Mouse (Mus musculus) midbrain, embryonic 16.5 days (tissue): Measurements from ENCODE around the gene Serpine2. TPM values are rescaled to one million over a fixed set of nuclear protein-coding genes. Genes with fewer than 3 reads are reported as not detected.

Source experiments
- ATAC-seq: fragments of 200-750 bp; cut with Nextera tagmentation; 2 replicates; pipeline ENCODE4 v1.8.0; 2017; ENCODE audit warnings: moderate TSS enrichment
- H3K27ac ChIP-seq: fragments of 300-500 bp; sonication (generic); 2 replicates; pipeline ENCODE4 v1.5.1; 2014; ENCODE audit warnings: mild to moderate bottlenecking, low read length, mixed read lengths
- H3K27me3 ChIP-seq: fragments of 300-500 bp; sonication (generic); 2 replicates; pipeline ENCODE4 v1.6.1; 2014; ENCODE audit warnings: low read depth, low read length, mixed read lengths; ENCODE audit not compliant: control insufficient read depth, insufficient read depth
- H3K36me3 ChIP-seq: fragments of 300-500 bp; sonication (generic); 2 replicates; pipeline ENCODE4 v1.6.1; 2014; ENCODE audit warnings: mild to moderate bottlenecking, low read length, moderate library complexity, mixed read lengths; ENCODE audit not compliant: control insufficient read depth, insufficient read depth
- H3K4me1 ChIP-seq: fragments of 300-500 bp; sonication (generic); 2 replicates; pipeline ENCODE4 v1.6.1; 2014; ENCODE audit warnings: mild to moderate bottlenecking, low read length, mixed read lengths; ENCODE audit not compliant: control insufficient read depth, insufficient read depth
- H3K4me2 ChIP-seq: fragments of 300-500 bp; sonication (generic); 2 replicates; pipeline ENCODE4 v1.6.1; 2014; ENCODE audit warnings: mild to moderate bottlenecking, low read length, mixed read lengths
- H3K4me3 ChIP-seq: fragments of 300-500 bp; sonication (generic); 2 replicates; pipeline ENCODE4 v1.5.1; 2014; ENCODE audit warnings: low read depth, mild to moderate bottlenecking, low read length, moderate library complexity, mixed read lengths
- H3K9ac ChIP-seq: fragments of 300-500 bp; sonication (generic); 2 replicates; pipeline ENCODE4 v1.6.1; 2014; ENCODE audit warnings: low read depth, low read length, mixed read lengths
- H3K9me3 ChIP-seq: fragments of 300-500 bp; sonication (generic); replicated peaks from 2 replicates; pipeline ENCODE4 v1.6.1; 2014; ENCODE audit warnings: mild to moderate bottlenecking, low read length, mixed read lengths; ENCODE audit not compliant: control insufficient read depth, poor library complexity, severe bottlenecking
- WGBS: fragments of 180-500 bp; shearing (Covaris S2); extraction: QIAGEN DNeasy Blood & Tissue Kit; methylation state at CpG from one replicate; pipeline ENCODE4 v1.1.7; 2014; 5-methylcytosine and 5-hydroxymethylcytosine counted together
- polyA plus RNA-seq: library from polyadenylated mRNA; unstranded; fragments of >200 nt; fragmentation: Nextera tagmentation; extraction: Ambion mirVana; gene quantifications from 2 replicates; pipeline ENCODE4 v1.2.1, GENCODE M21; 2015

Serpine2 gene
- 199 and 259 TPM in 2 replicates for polyA plus RNA-seq

DNA sequence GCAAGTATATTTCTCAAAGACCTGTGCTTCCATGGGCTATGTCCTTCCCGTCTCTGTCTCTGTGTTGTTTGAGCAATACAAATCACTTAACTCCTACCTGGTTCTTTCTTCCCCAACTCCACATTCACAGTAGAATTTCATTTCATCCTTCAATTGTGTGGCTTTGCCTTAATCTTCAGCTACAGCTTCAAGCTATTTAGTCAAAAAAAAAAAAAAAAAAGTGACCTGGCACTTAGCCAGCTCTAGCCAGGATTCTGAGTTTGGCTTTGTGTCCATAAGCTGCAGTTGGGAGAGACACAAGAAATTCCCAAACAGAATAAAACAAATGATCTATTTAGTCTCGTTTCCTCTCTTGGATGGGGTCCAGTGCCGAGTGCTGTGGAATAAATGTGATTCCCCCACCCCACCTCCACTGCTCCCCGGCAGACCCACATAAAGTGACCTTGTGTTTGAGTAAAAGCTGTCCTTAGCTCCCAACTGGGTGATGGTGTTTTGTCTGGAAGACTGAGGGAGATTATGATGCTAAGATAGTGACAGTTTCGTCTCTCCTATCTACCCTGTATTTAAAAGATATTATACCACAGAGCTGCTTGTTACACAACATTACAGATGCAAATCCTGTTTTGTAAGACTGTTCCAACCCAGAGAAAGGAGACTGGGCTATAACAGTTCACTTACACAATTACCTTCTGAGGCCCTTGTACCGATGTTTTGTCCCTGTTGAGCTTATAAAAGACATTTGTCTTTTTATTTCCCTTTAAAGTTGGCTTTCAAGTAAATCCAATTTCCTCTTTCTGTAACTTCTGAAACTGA lies at the start of gene Serpine2:
Gene Serpine2 (minus strand): TSS at position 51 of the 813 bp plus-strand sequence.
- 14% methylated on average over 6 of the region's 6 CpGs for WGBS
- no peaks in the 10 kb centered on the region; the same call in 1 of the 2 replicates for H3K9me3 ChIP-seq
- H3K27me3 ChIP-seq, result no peaks in the 10 kb centered on the region; the same call in 1 of the 2 replicates
- H3K36me3 ChIP-seq, result no peaks in the 10 kb centered on the region
- H3K4me3 ChIP-seq, result no peak within 1 kb of the TSS
- H3K9ac ChIP-seq, result no peak within 1 kb of the TSS
- H3K4me1 ChIP-seq, result peaks cover 22% of the 10 kb centered on the region
- peak within 1 kb of the TSS; percentile 18; the same call in 1 of the 2 replicates for H3K4me2 ChIP-seq
- ATAC-seq, result peak; percentile 60
- peak within 1 kb of the TSS; percentile 66 for H3K27ac ChIP-seq

DNA sequence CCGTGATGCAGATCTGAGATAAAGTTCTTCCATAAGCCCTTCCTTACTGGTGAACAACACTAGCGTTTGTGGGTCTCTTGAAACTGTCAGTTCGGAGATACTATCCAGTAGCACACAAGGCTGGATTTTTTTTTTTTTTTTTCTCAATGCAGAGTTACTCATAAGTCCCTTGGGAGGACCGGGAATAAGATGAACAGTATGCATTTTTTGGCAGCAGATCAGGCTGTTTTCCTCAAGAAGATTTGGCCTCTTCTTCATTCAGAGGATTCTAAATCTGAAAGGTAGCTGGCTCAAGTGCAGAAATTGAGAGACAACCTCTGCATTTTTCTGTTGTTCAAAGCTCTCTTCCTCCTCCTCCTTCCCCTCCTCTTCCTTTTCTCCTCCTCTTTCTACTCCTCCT lies 46.8 kb upstream of the Serpine2 start:
- 88% methylated on average over 4 of the region's 4 CpGs for WGBS
- no peak overlapping the region for H3K27ac ChIP-seq

DNA sequence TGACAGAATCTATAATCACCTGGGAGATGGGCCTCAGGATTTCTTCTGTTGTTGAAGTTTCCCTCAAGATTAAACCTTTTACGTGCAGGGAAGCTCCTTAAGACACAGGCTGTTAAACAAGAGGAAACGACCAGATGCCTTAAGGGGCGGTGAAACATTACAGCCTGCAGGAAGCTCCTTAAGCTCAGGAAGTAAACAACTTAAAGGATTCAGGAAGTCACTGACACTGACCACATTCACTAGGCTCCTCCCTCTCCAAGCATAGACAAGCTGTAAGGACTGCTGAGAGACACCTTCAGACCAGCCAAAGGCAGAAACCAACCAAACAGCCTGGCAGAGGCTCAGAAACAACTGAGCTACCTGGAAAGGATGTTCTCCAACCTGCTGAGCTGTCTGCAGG lies 44.3 kb upstream of the Serpine2 start:
- ATAC-seq, result no peak
- no peaks in the 10 kb centered on the region for H3K27me3 ChIP-seq
- no peak overlapping the region for H3K4me2 ChIP-seq
- no peaks in the 10 kb centered on the region for H3K9me3 ChIP-seq
- H3K4me1 ChIP-seq, result no peaks in the 10 kb centered on the region
- 74% methylated on average over 3 of the region's 3 CpGs for WGBS
- no peak overlapping the region for H3K4me3 ChIP-seq
- no peaks in the 10 kb centered on the region for H3K36me3 ChIP-seq
- H3K27ac ChIP-seq, result no peak overlapping the region
- H3K9ac ChIP-seq, result no peak overlapping the region

More for the DNA sequence above, 46.8 kb upstream of the Serpine2 start:
- no peak for ATAC-seq
- H3K27me3 ChIP-seq, result no peaks in the 10 kb centered on the region
- no peak overlapping the region for H3K4me2 ChIP-seq
- 0 out of 2 replicates have a peak, but pooled peaks cover 5% of the 10 kb centered on the region for H3K9me3 ChIP-seq
- no peaks in the 10 kb centered on the region for H3K36me3 ChIP-seq
- H3K4me1 ChIP-seq, result no peaks in the 10 kb centered on the region
- H3K4me3 ChIP-seq, result no peak overlapping the region
- H3K9ac ChIP-seq, result no peak overlapping the region

DNA sequence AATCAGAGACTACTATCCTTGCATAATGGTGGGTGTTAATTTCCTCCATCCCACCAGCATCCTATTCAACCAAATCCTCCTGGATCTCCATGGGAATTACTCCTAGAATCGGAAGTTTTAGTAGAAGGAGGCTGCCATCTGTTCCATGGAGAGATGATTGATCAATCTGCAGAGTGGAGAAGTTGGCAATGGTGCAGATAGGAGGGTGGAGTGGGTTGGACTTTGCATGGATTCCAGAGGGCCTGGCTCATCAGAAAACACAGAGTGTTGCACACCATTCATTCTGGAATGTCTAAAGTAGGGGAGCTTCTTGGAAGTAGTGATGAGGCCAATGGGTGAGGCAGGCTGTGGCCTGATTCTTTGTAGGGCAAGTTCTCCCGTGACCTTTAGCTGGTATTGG lies 41.9 kb upstream of the Serpine2 start:
- ATAC-seq, result no peak

DNA sequence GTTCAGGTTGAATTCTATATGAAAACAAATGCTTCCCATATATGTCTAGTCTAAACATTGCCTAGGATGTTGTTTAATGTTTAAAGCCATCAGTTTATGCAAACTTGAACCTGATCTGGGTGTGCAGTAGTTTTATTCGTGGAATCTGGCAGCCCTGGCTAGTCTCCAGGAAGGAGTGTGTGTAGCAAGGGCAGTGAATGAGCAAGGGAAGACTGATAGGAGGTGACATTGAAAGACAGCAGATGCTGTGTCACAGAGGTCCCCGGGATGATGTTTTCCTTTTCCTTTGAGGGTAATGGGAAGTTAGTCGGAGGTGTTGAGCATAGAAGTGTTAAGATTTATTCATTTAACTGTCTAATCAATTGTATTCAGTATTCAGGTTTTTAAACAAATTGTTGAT lies 21.7 kb upstream of the Serpine2 start:
- ATAC-seq, result no peak
- 83% methylated on average over 3 of the region's 3 CpGs for WGBS

More for the DNA sequence above, 41.9 kb upstream of the Serpine2 start:
- WGBS, result 77% methylated on average over 2 of the region's 2 CpGs
- Histone ChIP-seq H3K36me3 (no peaks in the 10 kb centered on the region), H3K27ac (no peak overlapping the region), H3K4me3 (no peak overlapping the region), H3K27me3 (no peaks in the 10 kb centered on the region), H3K4me2 (no peak overlapping the region), H3K9me3 (no peaks in the 10 kb centered on the region), H3K4me1 (no peaks in the 10 kb centered on the region), H3K9ac (no peak overlapping the region)

DNA sequence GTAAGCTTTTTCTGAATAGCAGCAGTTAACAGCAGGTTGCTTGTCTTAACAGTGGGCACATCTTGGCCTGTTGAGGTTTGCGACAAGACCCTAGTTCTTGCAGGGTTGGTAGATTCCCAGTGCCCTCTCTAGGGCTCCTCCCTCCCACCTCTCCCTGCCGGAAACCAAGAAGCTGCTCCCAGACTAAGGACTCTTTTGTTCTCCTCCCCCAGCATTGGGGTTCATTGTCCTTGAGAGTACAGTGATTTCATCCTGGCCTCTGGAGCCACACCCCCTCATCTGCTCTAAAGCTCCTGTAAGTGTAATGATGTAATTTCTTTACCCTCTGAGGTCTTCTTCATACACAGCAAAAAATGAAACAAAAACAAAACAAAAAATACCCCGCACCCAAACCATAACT lies 13.8 kb upstream of the Serpine2 start:
- Histone ChIP-seq H3K9me3 (no peaks in the 10 kb centered on the region), H3K27me3 (no peaks in the 10 kb centered on the region; the same call in 1 of the 2 replicates), H3K27ac (no peak overlapping the region), H3K4me2 (no peak overlapping the region), H3K36me3 (no peaks in the 10 kb centered on the region), H3K9ac (no peak overlapping the region), H3K4me1 (no peaks in the 10 kb centered on the region), H3K4me3 (no peak overlapping the region)
- whole genome bisulfite sequencing, result 55% methylated on average over 3 of the region's 3 CpGs
- no peak for ATAC-seq

More for the DNA sequence above, 21.7 kb upstream of the Serpine2 start:
- no peaks in the 10 kb centered on the region for H3K9me3 ChIP-seq
- no peak overlapping the region for H3K27ac ChIP-seq
- no peaks in the 10 kb centered on the region for H3K27me3 ChIP-seq
- H3K36me3 ChIP-seq, result no peaks in the 10 kb centered on the region
- no peak overlapping the region for H3K4me2 ChIP-seq
- no peak overlapping the region for H3K4me3 ChIP-seq
- no peak overlapping the region for H3K9ac ChIP-seq
- H3K4me1 ChIP-seq, result no peaks in the 10 kb centered on the region

DNA sequence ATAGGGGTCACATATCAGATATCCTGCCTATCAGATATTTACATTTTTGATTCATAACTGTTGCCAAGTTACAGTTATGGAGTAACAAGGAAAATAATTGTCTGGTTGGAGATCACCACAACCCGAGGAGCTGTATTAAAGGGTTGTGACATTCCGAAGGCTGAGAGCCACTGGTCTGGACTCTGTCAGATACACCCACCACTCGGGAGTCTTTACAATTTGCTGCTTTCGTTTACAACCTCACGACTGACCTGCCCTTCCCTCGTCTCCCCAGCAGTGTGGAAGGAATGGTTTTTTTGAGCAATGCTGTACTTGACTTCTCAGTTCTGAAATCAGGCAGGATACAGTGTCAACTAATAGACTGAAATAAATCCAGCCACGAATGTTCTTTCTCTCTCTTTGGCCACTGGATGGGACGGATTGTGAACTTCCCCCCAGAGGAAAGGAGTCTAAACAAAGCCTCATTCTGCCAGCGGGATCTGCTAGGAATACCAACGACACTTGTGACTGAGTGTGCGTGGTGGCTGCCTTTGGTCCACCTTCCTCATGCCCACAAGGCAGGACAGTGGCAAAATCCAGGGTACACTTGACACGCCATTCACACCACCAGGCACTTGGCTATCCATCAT lies 455 bp downstream of the Serpine2 start:
- WGBS, result 25% methylated on average over 12 of the region's 12 CpGs
- Histone ChIP-seq H3K9ac (no peak overlapping the region), H3K4me2 (0 out of 2 replicates have a peak overlapping the region, but pooled peaks have one; percentile 12), H3K27me3 (no peaks in the 10 kb centered on the region; the same call in 1 of the 2 replicates), H3K9me3 (no peaks in the 10 kb centered on the region; the same call in 1 of the 2 replicates), H3K4me1 (peaks cover 22% of the 10 kb centered on the region), H3K27ac (peak overlapping the region; percentile 66), H3K36me3 (no peaks in the 10 kb centered on the region), H3K4me3 (no peak overlapping the region)
- peak; percentile 34 for ATAC-seq

DNA sequence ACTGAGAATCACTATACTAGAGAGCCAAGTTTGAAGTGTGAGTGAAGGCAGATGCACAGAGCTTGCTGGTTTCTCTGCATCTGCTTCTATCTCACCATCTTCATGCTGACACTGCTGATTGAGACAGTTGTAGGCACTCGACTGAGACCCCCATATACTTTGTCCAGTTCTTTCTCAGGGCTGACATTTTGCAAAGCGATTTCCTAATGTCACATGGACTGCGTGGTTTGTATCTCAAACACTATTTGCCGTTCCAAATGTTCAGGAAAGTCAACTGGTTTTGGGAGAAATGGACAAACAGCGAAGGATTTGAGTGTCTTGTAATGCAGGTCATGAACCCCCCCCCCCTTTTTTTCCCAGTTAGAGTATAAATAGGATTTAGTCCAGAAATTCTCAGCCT lies 1.0 kb downstream of the Serpine2 start:
- Histone ChIP-seq H3K4me2 (no peak overlapping the region), H3K9ac (no peak overlapping the region), H3K4me1 (peaks cover 22% of the 10 kb centered on the region), H3K4me3 (no peak overlapping the region), H3K9me3 (no peaks in the 10 kb centered on the region; the same call in 1 of the 2 replicates), H3K27me3 (no peaks in the 10 kb centered on the region; the same call in 1 of the 2 replicates), H3K36me3 (no peaks in the 10 kb centered on the region), H3K27ac (no peak overlapping the region)
- no peak for ATAC-seq
- WGBS, result 83% methylated on average over 5 of the region's 5 CpGs

DNA sequence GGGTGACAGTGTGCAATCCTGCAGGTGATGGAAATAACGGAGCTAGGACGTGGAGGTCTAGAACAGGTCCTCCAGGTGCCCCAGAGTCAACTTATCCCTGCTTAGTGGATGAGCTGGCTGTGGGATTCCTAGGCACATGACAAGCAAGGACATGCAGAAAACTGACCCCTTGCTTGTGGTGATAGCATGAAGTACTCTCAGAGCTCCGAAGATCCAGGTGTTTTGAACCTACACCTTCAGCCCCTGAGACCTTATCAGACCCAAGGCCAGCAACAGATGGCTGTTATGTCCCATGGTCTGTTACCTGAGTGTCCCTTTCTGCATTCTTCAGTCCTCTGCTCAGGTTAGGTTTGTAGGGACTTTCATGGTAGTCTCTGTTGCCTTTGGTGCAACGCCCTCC lies 2.0 kb downstream of the Serpine2 start:
- H3K27ac ChIP-seq, result no peak overlapping the region
- peaks cover 22% of the 10 kb centered on the region for H3K4me1 ChIP-seq

More for the DNA sequence above, 2.0 kb downstream of the Serpine2 start:
- Histone ChIP-seq H3K27me3 (no peaks in the 10 kb centered on the region; the same call in 1 of the 2 replicates), H3K9me3 (no peaks in the 10 kb centered on the region; the same call in 1 of the 2 replicates), H3K4me2 (peak overlapping the region; percentile 92), H3K36me3 (no peaks in the 10 kb centered on the region), H3K9ac (peak overlapping the region; percentile 78), H3K4me3 (peak overlapping the region; percentile 68)
- ATAC-seq, result no peak
- WGBS, result 32% methylated on average over 4 of the region's 4 CpGs
